Mouse (Mus musculus) small intestine, adult 2 months (tissue): ENCODE data around the gene Syn2.

ENCODE experiments used
- CTCF ChIP-seq: fragments of 200-500 bp; IDR thresholded peaks from 2 replicates; pipeline ENCODE4 v1.5.1; 2012; ENCODE audit warnings: low read depth, mild to moderate bottlenecking, control low read depth, inconsistent platforms, low read length, moderate library complexity, mixed read lengths; ENCODE audit not compliant: insufficient replicate concordance, insufficient read length; ENCODE audit errors: extremely low read depth
- POLR2A ChIP-seq: fragments of 200-500 bp; IDR thresholded peaks from 2 replicates; pipeline ENCODE4 v1.6.1; 2012; ENCODE audit warnings: low read depth, mild to moderate bottlenecking, control low read depth, inconsistent platforms, low read length, moderate library complexity

DNA sequence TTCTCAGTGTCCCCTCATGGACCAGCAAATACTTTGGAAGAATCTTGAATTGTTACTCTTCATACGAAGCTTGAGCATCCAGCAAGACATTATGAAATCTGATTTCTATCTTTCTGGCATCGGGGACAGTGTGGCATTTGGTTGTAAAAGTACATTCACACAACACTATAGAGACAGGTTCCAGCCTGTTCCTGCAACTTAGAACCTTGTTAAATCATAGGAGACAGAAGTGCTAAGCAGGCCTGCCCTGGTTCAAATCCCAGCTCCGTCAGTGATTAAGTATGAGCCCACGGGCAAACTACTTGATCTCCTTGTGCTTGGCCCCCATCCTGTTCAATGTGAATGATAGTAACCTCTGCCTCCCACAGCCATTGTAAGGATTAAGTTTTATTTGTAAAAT lies 185.0 kb downstream of the Syn2 start:
- TF ChIP-seq POLR2A (no peak), CTCF (no peak)
